In the genomic region with DNA sequence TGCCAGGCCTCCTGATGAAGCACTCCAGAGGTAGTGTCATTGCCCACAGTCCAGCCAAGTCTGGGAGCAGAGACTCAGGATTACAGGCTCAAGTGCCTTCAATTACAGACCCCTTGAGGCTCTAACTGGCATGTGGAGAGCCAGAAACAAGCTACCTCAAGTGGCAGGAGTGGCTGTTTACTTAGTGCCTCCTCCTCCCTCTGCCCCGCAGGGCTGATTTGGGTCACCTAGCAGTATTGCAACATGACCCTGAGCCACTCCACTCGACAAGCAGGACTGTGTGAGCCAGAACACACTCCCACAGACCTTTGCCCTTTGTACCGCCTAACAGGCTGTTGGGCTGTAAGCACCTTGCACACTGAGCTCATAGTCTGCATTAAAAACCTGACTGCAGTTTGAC, we compare ENCODE assay signal across 10 mouse cellular contexts.
DNase-seq lines count a peak whose midpoint lies in the region; ATAC-seq and TF ChIP-seq lines count a peak whose summit lies in the region.
"Had no signal": no experiment of that assay in that cellular context is flagged by ENCODE, and none has a peak within 500 bp of the region (broad histone marks: within the 10 kb centered on the region; RNA-seq: fewer than 3 reads in every experiment).

No protein-coding gene starts in this region.

- H3K27ac ChIP-seq in heart, adult 2 months, result peak overlapping the region; percentile 7; the same call in 1 of the 2 replicates
- no peak overlapping the region for H3K27ac ChIP-seq in heart, embryonic 10.5 days
- peak overlapping the region; percentile 75 for H3K27ac ChIP-seq in intestine, embryonic 15.5 days
- H3K27ac ChIP-seq in liver, embryonic 11.5 days (ENCODE audit: low read depth, low read length), result no peak overlapping the region; the same call in 1 of the 2 replicates
- peak overlapping the region; percentile 93 for H3K27ac ChIP-seq in small intestine, adult 2 months (ENCODE audit: insufficient read depth, low read depth, low read length)
- no peak overlapping the region for H3K27ac ChIP-seq in forebrain, embryonic 16.5 days (ENCODE audit: low read length)
- H3K27ac ChIP-seq: embryonic facial prominence, embryonic 13.5 days; macrophage had no signal

- H3K4me2 ChIP-seq in intestine, embryonic 15.5 days (replicated peaks), result peak overlapping the region; percentile 33
- no peak overlapping the region for H3K4me2 ChIP-seq in liver, embryonic 11.5 days
- no peak overlapping the region for H3K4me2 ChIP-seq in forebrain, embryonic 16.5 days (ENCODE audit: low read length)
- H3K4me2 ChIP-seq: embryonic facial prominence, embryonic 13.5 days had no signal

- WGBS in heart, adult 2 months, result 45% methylated on average over 3 of the region's 3 CpGs
- WGBS in heart, embryonic 10.5 days, result 21% methylated on average over 3 of the region's 3 CpGs
- WGBS in intestine, embryonic 15.5 days, result 27% methylated on average over 3 of the region's 3 CpGs
- WGBS in liver, embryonic 11.5 days, result 46% methylated on average over 3 of the region's 3 CpGs
- 17% methylated on average over 3 of the region's 3 CpGs for WGBS in small intestine, adult 2 months
- whole genome bisulfite sequencing in forebrain, embryonic 16.5 days, result 60% methylated on average over 3 of the region's 3 CpGs

- peak; percentile 97 for ATAC-seq in intestine, embryonic 15.5 days
- ATAC-seq in liver, embryonic 11.5 days (replicated peaks; ENCODE audit: low FRiP score), result peak; percentile 64
- no peak for ATAC-seq in forebrain, embryonic 16.5 days

- DNase-seq in heart, adult 2 months, result peak in 1 of 2 experiments; percentile 62
- no peak for DNase-seq in heart, embryonic 10.5 days (ENCODE audit: low spot score)
- DNase-seq in liver, embryonic 11.5 days (ENCODE audit: low spot score), result no peak
- DNase-seq in thymus, postnatal 0 days (ENCODE audit: low spot score), result no peak
- DNase-seq in layer of hippocampus, adult 11-12 months (ENCODE audit: low spot score), result no peak

- H3K4me1 ChIP-seq in heart, adult 2 months (ENCODE audit: control insufficient read depth, insufficient read depth, low read length), result no peaks in the 10 kb centered on the region
- H3K4me1 ChIP-seq in heart, embryonic 10.5 days, result peaks cover 17% of the 10 kb centered on the region
- H3K4me1 ChIP-seq in intestine, embryonic 15.5 days (replicated peaks), result peaks cover 9% of the 10 kb centered on the region; the same call in 1 of the 2 replicates
- peaks cover 4% of the 10 kb centered on the region; the same call in 1 of the 2 replicates for H3K4me1 ChIP-seq in liver, embryonic 11.5 days (replicated peaks; ENCODE audit: control insufficient read depth, insufficient read depth, low read length)
- peaks cover 10% of the 10 kb centered on the region for H3K4me1 ChIP-seq in small intestine, adult 2 months (ENCODE audit: control insufficient read depth, insufficient read depth, insufficient read length, low read length)
- no peaks in the 10 kb centered on the region for H3K4me1 ChIP-seq in forebrain, embryonic 16.5 days (replicated peaks; ENCODE audit: control insufficient read depth, insufficient read depth, low read length)
- H3K4me1 ChIP-seq: embryonic facial prominence, embryonic 13.5 days had no signal

- no peaks in the 10 kb centered on the region for H3K79me2 ChIP-seq in heart, adult 2 months (replicated peaks; ENCODE audit: control insufficient read depth, insufficient read depth, low read length)

- TF ChIP-seq POLR2A in heart, adult 2 months (IDR thresholded peaks at IDR 0.05; ENCODE audit: insufficient read depth, low read depth, low read length), result no peak
- no peak for TF ChIP-seq POLR2A in small intestine, adult 2 months (IDR thresholded peaks at IDR 0.05; ENCODE audit: low read depth, low read length)

- TF ChIP-seq EP300 in heart, adult 2 months (IDR thresholded peaks at IDR 0.05; ENCODE audit: insufficient read depth, low read depth, low read length), result 0 out of 2 replicates have a peak, but pooled peaks have one; percentile 54

- H3K9ac ChIP-seq in heart, adult 2 months (ENCODE audit: low read depth, low read length), result no peak overlapping the region
- H3K9ac ChIP-seq in intestine, embryonic 15.5 days, result no peak overlapping the region
- H3K9ac ChIP-seq in liver, embryonic 11.5 days (ENCODE audit: low read depth, low read length), result no peak overlapping the region
- H3K9ac ChIP-seq in forebrain, embryonic 16.5 days (replicated peaks; ENCODE audit: low read depth, low read length), result no peak overlapping the region
- H3K9ac ChIP-seq: embryonic facial prominence, embryonic 13.5 days had no signal

- no peaks in the 10 kb centered on the region for H3K36me3 ChIP-seq in heart, adult 2 months (ENCODE audit: control insufficient read depth, insufficient read depth, low read length)
- no peaks in the 10 kb centered on the region for H3K36me3 ChIP-seq in heart, embryonic 10.5 days
- H3K36me3 ChIP-seq in intestine, embryonic 15.5 days, result no peaks in the 10 kb centered on the region
- no peaks in the 10 kb centered on the region for H3K36me3 ChIP-seq in liver, embryonic 11.5 days (ENCODE audit: control insufficient read depth, insufficient read depth, low read length)
- H3K36me3 ChIP-seq in small intestine, adult 2 months (ENCODE audit: control insufficient read depth, insufficient read depth, low read length), result no peaks in the 10 kb centered on the region
- H3K36me3 ChIP-seq in forebrain, embryonic 16.5 days (ENCODE audit: control insufficient read depth, insufficient read depth), result no peaks in the 10 kb centered on the region
- H3K36me3 ChIP-seq: embryonic facial prominence, embryonic 13.5 days had no signal

- H3K9me3 ChIP-seq in heart, embryonic 10.5 days, result no peaks in the 10 kb centered on the region
- H3K9me3 ChIP-seq in intestine, embryonic 15.5 days, result no peaks in the 10 kb centered on the region
- no peaks in the 10 kb centered on the region for H3K9me3 ChIP-seq in liver, embryonic 11.5 days (ENCODE audit: control insufficient read depth, low read length)
- H3K9me3 ChIP-seq in forebrain, embryonic 16.5 days (ENCODE audit: control insufficient read depth, low read length), result no peaks in the 10 kb centered on the region; the same call in 1 of the 2 replicates
- H3K9me3 ChIP-seq: embryonic facial prominence, embryonic 13.5 days had no signal

- no peaks in the 10 kb centered on the region for H3K27me3 ChIP-seq in heart, adult 2 months (ENCODE audit: control insufficient read depth, insufficient read depth, low read length)
- H3K27me3 ChIP-seq in heart, embryonic 10.5 days (ENCODE audit: insufficient read depth, poor library complexity, severe bottlenecking), result no peaks in the 10 kb centered on the region
- H3K27me3 ChIP-seq in intestine, embryonic 15.5 days (replicated peaks), result no peaks in the 10 kb centered on the region
- H3K27me3 ChIP-seq in liver, embryonic 11.5 days (replicated peaks; ENCODE audit: control insufficient read depth, insufficient read depth, low read length), result no peaks in the 10 kb centered on the region
- no peaks in the 10 kb centered on the region for H3K27me3 ChIP-seq in small intestine, adult 2 months (ENCODE audit: control insufficient read depth, insufficient read depth, low read length)
- H3K27me3 ChIP-seq in forebrain, embryonic 16.5 days (replicated peaks; ENCODE audit: control insufficient read depth, insufficient read depth, low read length), result no peaks in the 10 kb centered on the region
- H3K27me3 ChIP-seq: embryonic facial prominence, embryonic 13.5 days had no signal

- no peak for TF ChIP-seq CTCF in heart, adult 2 months (IDR thresholded peaks at IDR 0.05)
- no peak for TF ChIP-seq CTCF in small intestine, adult 2 months (IDR thresholded peaks at IDR 0.05; ENCODE audit: extremely low read depth, insufficient read length, insufficient replicate concordance, low read depth, low read length)

- intact Hi-C loops in heart, adult 2 months (cut with DNase I), result no loop called here

- no peak overlapping the region for H3K4me3 ChIP-seq in heart, adult 2 months
- no peak overlapping the region for H3K4me3 ChIP-seq in heart, embryonic 10.5 days
- H3K4me3 ChIP-seq in intestine, embryonic 15.5 days (replicated peaks), result no peak overlapping the region
- H3K4me3 ChIP-seq in liver, embryonic 11.5 days (ENCODE audit: low read depth, low read length), result no peak overlapping the region
- no peak overlapping the region for H3K4me3 ChIP-seq in small intestine, adult 2 months (ENCODE audit: low read depth, low read length)
- no peak overlapping the region for H3K4me3 ChIP-seq in forebrain, embryonic 16.5 days (replicated peaks; ENCODE audit: low read length)
- H3K4me3 ChIP-seq: embryonic facial prominence, embryonic 13.5 days had no signal

Comparison
In these comparisons a context has a peak if more than half of its experiments do, and no peak if none do; other contexts are left out.
1. H3K27ac ChIP-seq: peak in heart, adult 2 months (single experiment), intestine, embryonic 15.5 days (single experiment) and small intestine, adult 2 months (single experiment); none in heart, embryonic 10.5 days (single experiment), liver, embryonic 11.5 days (single experiment) and forebrain, embryonic 16.5 days (single experiment).